Mouse (Mus musculus) urinary bladder, postnatal 4 days (tissue): ENCODE measurements around the gene Amer1.

Source experiments
- DNase-seq, 2 experiments: peaks; one replicate each; pipeline ENCODE4 v3.0.0; 2021 to 2022; ENCODE audit warnings: low spot score in 2 of 2

The Amer1 gene

GRCm38 (mm10) chrX:95444776-95445111 lies at the start of gene Amer1:
TSS of gene Amer1 (minus strand) at chrX:95444872.
- peak; percentile 86 for DNase-seq

- DNase-seq: no peak
Measured at GRCm38 (mm10) chrX:95457166-95457565, 12.5 kb upstream of the Amer1 start.

- DNase-seq: no peak
Measured at GRCm38 (mm10) chrX:95445866-95446265, 1.2 kb upstream of the Amer1 start.

- DNase-seq: no peak
Measured at GRCm38 (mm10) chrX:95445141-95445540, 469 bp upstream of the Amer1 start.

- peak; percentile 38 to 61 for DNase-seq
Measured at GRCm38 (mm10) chrX:95443898-95444775, 535 bp downstream of the Amer1 start.

GRCm38 (mm10) chrX:95443390-95443789 lies 1.3 kb downstream of the Amer1 start:
- DNase-seq: no peak

GRCm38 (mm10) chrX:95442261-95442660 lies 2.4 kb downstream of the Amer1 start:
- no peak for DNase-seq

GRCm38 (mm10) chrX:95441290-95441689 lies 3.4 kb downstream of the Amer1 start:
- DNase-seq: no peak

GRCm38 (mm10) chrX:95438491-95438890 lies 6.2 kb downstream of the Amer1 start:
- no peak for DNase-seq

GRCm38 (mm10) chrX:95437236-95437635 lies 7.4 kb downstream of the Amer1 start:
- no peak for DNase-seq

- no peak for DNase-seq
Measured at GRCm38 (mm10) chrX:95373101-95373500, 71.6 kb downstream of the Amer1 start.
